Mouse (Mus musculus): ENCODE data around the gene Adh7.
A peak's percentile ranks its signal among the peaks of the same experiment; 100 is the strongest.

Adh7 gene

GRCm38 (mm10) chr3:138217631-138218264 lies at the start of gene Adh7:
Gene Adh7, plus strand, starts transcription at chr3:138217760.
- DNase-seq (ENCODE audit: low spot score in 2 of 2), result no peak

- DNase-seq (ENCODE audit: low spot score in 2 of 2), result no peak
Observed at GRCm38 (mm10) chr3:138173291-138173690, 44.3 kb upstream of the Adh7 start.

- no peak for DNase-seq (ENCODE audit: low spot score in 2 of 2)
Observed at GRCm38 (mm10) chr3:138175551-138175950, 42.0 kb upstream of the Adh7 start.

- DNase-seq (ENCODE audit: low spot score in 2 of 2), result no peak
Observed at GRCm38 (mm10) chr3:138182019-138182418, 35.5 kb upstream of the Adh7 start.

GRCm38 (mm10) chr3:138183371-138183770 lies 34.2 kb upstream of the Adh7 start:
- DNase-seq (ENCODE audit: low spot score in 2 of 2), result no peak

GRCm38 (mm10) chr3:138185290-138185689 lies 32.3 kb upstream of the Adh7 start:
- DNase-seq (ENCODE audit: low spot score in 2 of 2), result no peak

- no peak for DNase-seq (ENCODE audit: low spot score in 2 of 2)
Observed at GRCm38 (mm10) chr3:138185995-138186930, 31.3 kb upstream of the Adh7 start.

- no peak for DNase-seq (ENCODE audit: low spot score in 2 of 2)
Observed at GRCm38 (mm10) chr3:138192260-138192659, 25.3 kb upstream of the Adh7 start.

GRCm38 (mm10) chr3:138193683-138194302 lies 23.8 kb upstream of the Adh7 start, which contains the start of gene 4930579F01Rik:
Gene 4930579F01Rik, minus strand, starts transcription at chr3:138193825.
- no peak for DNase-seq (ENCODE audit: low spot score in 2 of 2)

GRCm38 (mm10) chr3:138197093-138197492 lies 20.5 kb upstream of the Adh7 start:
- DNase-seq (ENCODE audit: low spot score in 2 of 2), result no peak

- DNase-seq (ENCODE audit: low spot score in 2 of 2), result no peak
Observed at GRCm38 (mm10) chr3:138197556-138197955, 20.0 kb upstream of the Adh7 start.

- peak; percentile 92 to 95 for DNase-seq (ENCODE audit: low spot score in 2 of 2)
Observed at GRCm38 (mm10) chr3:138197973-138198721, 19.4 kb upstream of the Adh7 start.

GRCm38 (mm10) chr3:138198722-138199068 lies 18.9 kb upstream of the Adh7 start:
- DNase-seq (ENCODE audit: low spot score in 2 of 2), result no peak

- no peak for DNase-seq (ENCODE audit: low spot score in 2 of 2)
Observed at GRCm38 (mm10) chr3:138208821-138209220, 8.7 kb upstream of the Adh7 start.

- no peak for DNase-seq (ENCODE audit: low spot score in 2 of 2)
Observed at GRCm38 (mm10) chr3:138210432-138211075, 7.0 kb upstream of the Adh7 start.

GRCm38 (mm10) chr3:138212431-138212951 lies 5.1 kb upstream of the Adh7 start:
- DNase-seq (ENCODE audit: low spot score in 2 of 2), result no peak

GRCm38 (mm10) chr3:138215395-138215989 lies 2.1 kb upstream of the Adh7 start:
- DNase-seq (ENCODE audit: low spot score in 2 of 2), result no peak

GRCm38 (mm10) chr3:138216091-138216490 lies 1.5 kb upstream of the Adh7 start:
- no peak for DNase-seq (ENCODE audit: low spot score in 2 of 2)

- DNase-seq (ENCODE audit: low spot score in 2 of 2), result no peak
Observed at GRCm38 (mm10) chr3:138221116-138221515, 3.6 kb downstream of the Adh7 start.

- DNase-seq (ENCODE audit: low spot score in 2 of 2), result no peak
Observed at GRCm38 (mm10) chr3:138222511-138222910, 5.0 kb downstream of the Adh7 start.

- peak in 1 of 2 experiments; percentile 48 for DNase-seq (ENCODE audit: low spot score in 2 of 2)
Observed at GRCm38 (mm10) chr3:138222952-138223351, 5.4 kb downstream of the Adh7 start.
